Mouse (Mus musculus) embryonic facial prominence, embryonic 12.5 days (tissue): ENCODE results near the gene Pyroxd1. TPM values are rescaled to one million over a fixed set of nuclear protein-coding genes. Genes with fewer than 3 reads are reported as not detected.

Source experiments
- ATAC-seq: fragments of 200-750 bp; cut with Nextera tagmentation; 2 replicates; pipeline ENCODE4 v1.8.0; 2017; ENCODE audit not compliant: insufficient number of reproducible peaks, insufficient read depth, low FRiP score, low TSS enrichment
- H3K27ac ChIP-seq: fragments of 300-500 bp; sonication (generic); 2 replicates; pipeline ENCODE4 v1.5.1; 2016; ENCODE audit warnings: mild to moderate bottlenecking
- H3K27me3 ChIP-seq: fragments of 300-500 bp; sonication (generic); 2 replicates; pipeline ENCODE4 v1.6.1; 2016; ENCODE audit warnings: mild to moderate bottlenecking, moderate library complexity
- H3K36me3 ChIP-seq: fragments of 300-500 bp; sonication (generic); 2 replicates; pipeline ENCODE4 v1.6.1; 2016; ENCODE audit warnings: mild to moderate bottlenecking
- H3K4me1 ChIP-seq: fragments of 300-500 bp; sonication (generic); 2 replicates; pipeline ENCODE4 v1.6.1; 2016
- H3K4me2 ChIP-seq: fragments of 300-500 bp; sonication (generic); replicated peaks from 2 replicates; pipeline ENCODE4 v1.6.1; 2016; ENCODE audit warnings: mild to moderate bottlenecking, moderate library complexity
- H3K4me3 ChIP-seq: fragments of 300-500 bp; sonication (generic); 2 replicates; pipeline ENCODE4 v1.5.1; 2016; ENCODE audit warnings: mild to moderate bottlenecking
- H3K9ac ChIP-seq: fragments of 300-500 bp; sonication (generic); 2 replicates; pipeline ENCODE4 v1.6.1; 2016; ENCODE audit warnings: mild to moderate bottlenecking, moderate library complexity
- H3K9me3 ChIP-seq: fragments of 300-500 bp; sonication (generic); 2 replicates; pipeline ENCODE4 v1.6.1; 2016; ENCODE audit warnings: mild to moderate bottlenecking, moderate library complexity
- WGBS: fragments of 180-500 bp; shearing (Covaris S2); methylation state at CpG from one replicate; pipeline ENCODE4 v1.1.7; 2016; 5-methylcytosine and 5-hydroxymethylcytosine counted together
- polyA plus RNA-seq: library from polyadenylated mRNA; unstranded; fragments of >200 nt; fragmentation: Nextera tagmentation; extraction: Ambion mirVana; gene quantifications from 2 replicates; pipeline ENCODE4 v1.2.1, GENCODE M21; 2016

Pyroxd1 gene
- 19.0 and 19.7 TPM in 2 replicates for polyA plus RNA-seq

DNA sequence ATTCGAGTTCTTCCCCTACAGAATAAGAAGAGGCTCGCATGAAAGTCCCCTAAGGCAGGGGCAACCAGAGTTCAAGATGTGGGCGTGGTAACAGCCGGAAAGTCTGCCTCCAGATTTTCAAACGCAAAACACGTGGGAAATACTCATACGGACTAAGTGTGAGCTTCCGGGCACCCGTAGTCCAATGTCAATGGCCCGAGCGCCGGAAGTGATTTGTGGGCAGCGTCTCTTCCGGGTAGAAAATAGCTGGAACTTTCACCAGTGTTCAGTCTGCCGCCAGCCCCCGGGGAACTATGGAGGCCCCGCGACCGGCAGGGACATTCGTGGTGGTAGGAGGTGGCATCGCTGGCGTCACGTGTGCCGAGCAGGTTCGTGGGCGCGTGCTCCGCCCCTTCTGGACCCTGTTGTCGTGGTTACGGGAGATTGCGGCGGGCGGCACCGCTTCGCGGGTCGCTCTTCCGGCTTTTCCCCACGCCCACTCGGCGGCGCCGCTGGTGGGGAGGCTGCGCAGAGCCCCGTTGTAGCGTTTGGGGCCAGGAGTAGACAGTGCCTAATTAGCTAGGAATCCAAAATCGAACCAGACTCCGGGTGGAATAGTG lies at the start of gene Pyroxd1:
Gene Pyroxd1 (plus strand): TSS at position 215 of the 599 bp plus-strand sequence.
- Histone ChIP-seq H3K4me2 (peak within 1 kb of the TSS; percentile 55), H3K27ac (peak within 1 kb of the TSS; percentile 69), H3K27me3 (no peaks in the 10 kb centered on the region), H3K36me3 (peaks cover 6% of the 10 kb centered on the region; the same call in 1 of the 2 replicates), H3K4me1 (peaks cover 8% of the 10 kb centered on the region), H3K9ac (peak within 1 kb of the TSS; percentile 60), H3K9me3 (no peaks in the 10 kb centered on the region), H3K4me3 (peak within 1 kb of the TSS; percentile 62)
- under 1% methylated on average over 48 of the region's 48 CpGs for WGBS
- peak; percentile 92 for ATAC-seq

DNA sequence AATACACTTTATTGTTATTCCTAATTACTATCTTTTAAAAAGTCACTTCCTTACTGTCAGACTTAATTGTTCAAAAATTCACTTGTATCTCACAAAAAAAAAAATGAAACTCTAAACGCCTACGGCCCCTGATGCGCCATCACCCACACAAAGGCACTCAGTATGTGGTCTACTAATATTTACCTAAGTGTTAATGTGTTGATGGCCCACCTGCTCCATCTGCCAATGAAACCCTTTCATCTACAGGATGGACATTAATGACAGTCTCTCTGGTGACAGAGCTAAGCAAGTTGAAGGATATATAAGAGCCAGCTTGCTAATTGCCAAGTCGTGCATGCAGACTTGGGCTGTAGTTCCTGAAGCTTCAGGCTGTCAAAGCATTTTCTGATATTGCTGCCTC lies 47.4 kb upstream of the Pyroxd1 start, which contains the start of gene Iapp:
Gene Iapp (plus strand): TSS at position 326 of the 400 bp plus-strand sequence.
- H3K27ac ChIP-seq: no peak within 1 kb of the TSS
- no peak within 1 kb of the TSS for H3K4me3 ChIP-seq
- H3K36me3 ChIP-seq: no peaks in the 10 kb centered on the region
- H3K9ac ChIP-seq: no peak within 1 kb of the TSS
- no peaks in the 10 kb centered on the region for H3K9me3 ChIP-seq
- no peaks in the 10 kb centered on the region for H3K27me3 ChIP-seq
- no peaks in the 10 kb centered on the region for H3K4me1 ChIP-seq
- ATAC-seq: no peak
- H3K4me2 ChIP-seq: no peak within 1 kb of the TSS
- WGBS: 59% methylated on average over 4 of the region's 4 CpGs

GRCm38 (mm10) chr6:142305076-142305475 lies 40.4 kb upstream of the Pyroxd1 start:
- H3K27ac ChIP-seq: no peak overlapping the region
- no peaks in the 10 kb centered on the region for H3K27me3 ChIP-seq
- H3K4me2 ChIP-seq: no peak overlapping the region
- H3K36me3 ChIP-seq: no peaks in the 10 kb centered on the region
- H3K9ac ChIP-seq: no peak overlapping the region
- H3K4me3 ChIP-seq: no peak overlapping the region
- ATAC-seq: no peak
- no peaks in the 10 kb centered on the region for H3K4me1 ChIP-seq
- peaks cover 4% of the 10 kb centered on the region for H3K9me3 ChIP-seq

DNA sequence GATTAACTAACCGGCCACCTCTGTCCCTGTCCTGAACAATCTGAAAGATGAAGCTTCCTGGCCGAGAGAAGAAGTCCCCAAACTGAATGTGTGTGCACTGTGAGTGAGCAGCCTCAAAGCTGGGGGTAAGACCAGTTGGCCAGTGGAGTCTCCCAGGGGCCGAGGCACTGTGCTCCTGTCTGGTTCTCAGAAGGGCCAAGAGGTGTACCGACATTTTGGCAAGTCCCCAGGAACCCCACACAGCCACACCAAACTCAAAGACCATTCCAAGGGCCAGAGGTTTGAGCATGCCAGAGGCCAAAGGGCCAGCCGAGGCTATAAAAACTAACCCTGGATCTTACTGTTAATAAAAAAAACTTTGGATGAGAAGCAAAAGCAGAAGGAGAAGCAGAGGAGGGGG lies 31.2 kb upstream of the Pyroxd1 start:
- Histone ChIP-seq H3K27me3 (no peaks in the 10 kb centered on the region), H3K27ac (no peak overlapping the region), H3K4me3 (no peak overlapping the region), H3K4me1 (no peaks in the 10 kb centered on the region), H3K9me3 (peaks cover 4% of the 10 kb centered on the region), H3K9ac (no peak overlapping the region), H3K4me2 (no peak overlapping the region), H3K36me3 (no peaks in the 10 kb centered on the region)
- 76% methylated on average over 5 of the region's 5 CpGs for WGBS
- no peak for ATAC-seq

- no peak overlapping the region for H3K27ac ChIP-seq
- no peaks in the 10 kb centered on the region for H3K9me3 ChIP-seq
- H3K4me3 ChIP-seq: no peak overlapping the region
- no peak overlapping the region for H3K4me2 ChIP-seq
- no peaks in the 10 kb centered on the region for H3K36me3 ChIP-seq
- ATAC-seq: no peak
- no peaks in the 10 kb centered on the region for H3K4me1 ChIP-seq
- H3K27me3 ChIP-seq: no peaks in the 10 kb centered on the region
- no peak overlapping the region for H3K9ac ChIP-seq
Measured at GRCm38 (mm10) chr6:142317106-142317505, 28.3 kb upstream of the Pyroxd1 start.

- H3K4me2 ChIP-seq: no peak within 1 kb of the TSS
- H3K27ac ChIP-seq: no peak within 1 kb of the TSS
- H3K4me3 ChIP-seq: no peak within 1 kb of the TSS
- no peak within 1 kb of the TSS for H3K9ac ChIP-seq
- H3K9me3 ChIP-seq: no peaks in the 10 kb centered on the region
- no peaks in the 10 kb centered on the region for H3K4me1 ChIP-seq
- WGBS: 19% methylated on average over 4 of the region's 4 CpGs
- H3K27me3 ChIP-seq: no peaks in the 10 kb centered on the region
- ATAC-seq: no peak
- no peaks in the 10 kb centered on the region for H3K36me3 ChIP-seq
Measured at GRCm38 (mm10) chr6:142322881-142323280, 22.6 kb upstream of the Pyroxd1 start, which contains the start of gene Slco1a5. Gene Slco1a5, minus strand, starts transcription at chr6:142322981.

GRCm38 (mm10) chr6:142326598-142326997 lies 18.9 kb upstream of the Pyroxd1 start:
- Histone ChIP-seq H3K9me3 (no peaks in the 10 kb centered on the region), H3K4me2 (no peak overlapping the region), H3K36me3 (no peaks in the 10 kb centered on the region), H3K9ac (no peak overlapping the region), H3K4me3 (no peak overlapping the region), H3K27me3 (no peaks in the 10 kb centered on the region), H3K4me1 (no peaks in the 10 kb centered on the region), H3K27ac (no peak overlapping the region)
- WGBS: 76% methylated on average over 3 of the region's 3 CpGs
- no peak; the same call in 1 of the 2 replicates for ATAC-seq

DNA sequence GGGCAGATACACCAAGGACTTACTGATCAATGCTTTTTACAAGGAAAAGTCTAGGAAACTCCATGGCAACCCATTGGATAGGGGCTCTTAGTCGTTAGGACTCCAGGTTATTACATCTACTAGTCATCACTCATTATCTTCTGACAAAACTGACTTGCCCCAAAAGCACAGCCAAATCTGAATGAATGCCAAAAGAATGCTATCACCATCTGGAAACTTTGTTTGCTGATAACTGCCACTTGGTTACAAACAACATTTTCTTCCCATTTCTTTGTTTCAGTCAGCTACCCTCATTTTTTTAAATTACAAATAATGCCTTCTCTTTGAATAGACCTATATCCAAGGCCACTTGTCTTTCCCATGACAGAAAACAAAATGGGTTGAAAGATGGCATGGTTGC lies 16.3 kb upstream of the Pyroxd1 start:
- Histone ChIP-seq H3K36me3 (no peaks in the 10 kb centered on the region), H3K27ac (no peak overlapping the region), H3K9ac (no peak overlapping the region), H3K9me3 (no peaks in the 10 kb centered on the region), H3K4me1 (no peaks in the 10 kb centered on the region), H3K27me3 (no peaks in the 10 kb centered on the region), H3K4me2 (no peak overlapping the region), H3K4me3 (no peak overlapping the region)
- no peak for ATAC-seq
- WGBS: 69% methylated on average over 1 of the region's 1 CpGs

DNA sequence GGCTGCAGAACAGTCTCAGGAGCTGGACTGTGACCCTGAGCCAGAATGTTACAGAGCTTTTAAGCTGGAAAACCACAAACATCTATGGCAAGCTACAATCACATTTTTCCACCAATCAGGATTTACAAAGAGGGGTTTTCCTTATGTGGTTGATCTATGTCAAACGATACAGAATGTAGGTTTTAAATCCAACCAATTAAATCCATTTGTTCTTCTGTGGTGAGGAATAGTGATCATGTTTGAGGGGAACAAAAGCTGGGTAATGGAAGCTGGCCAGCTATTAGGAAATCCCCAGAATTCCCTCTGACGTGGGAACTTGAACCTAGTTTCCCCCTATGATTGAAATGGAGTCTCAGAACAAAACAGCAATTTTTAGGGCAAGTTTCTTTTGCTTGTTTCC lies 6.5 kb upstream of the Pyroxd1 start:
- ATAC-seq: no peak
- Histone ChIP-seq H3K4me2 (no peak overlapping the region), H3K27ac (no peak overlapping the region)

GRCm38 (mm10) chr6:142339576-142339975 lies 5.9 kb upstream of the Pyroxd1 start:
- H3K4me1 ChIP-seq: no peaks in the 10 kb centered on the region
- H3K27me3 ChIP-seq: no peaks in the 10 kb centered on the region
- H3K27ac ChIP-seq: no peak overlapping the region
- no peak overlapping the region for H3K4me3 ChIP-seq
- WGBS: 12% methylated on average over 2 of the region's 2 CpGs
- no peak overlapping the region for H3K9ac ChIP-seq
- no peak for ATAC-seq
- H3K9me3 ChIP-seq: no peaks in the 10 kb centered on the region
- no peak overlapping the region for H3K4me2 ChIP-seq
- no peaks in the 10 kb centered on the region for H3K36me3 ChIP-seq

More for the DNA sequence above, 6.5 kb upstream of the Pyroxd1 start:
- WGBS: 74% methylated on average over 2 of the region's 2 CpGs
- no peaks in the 10 kb centered on the region for H3K27me3 ChIP-seq
- H3K36me3 ChIP-seq: no peaks in the 10 kb centered on the region
- no peak overlapping the region for H3K4me3 ChIP-seq
- H3K4me1 ChIP-seq: no peaks in the 10 kb centered on the region
- no peaks in the 10 kb centered on the region for H3K9me3 ChIP-seq
- H3K9ac ChIP-seq: no peak overlapping the region

GRCm38 (mm10) chr6:142343561-142343960 lies 1.9 kb upstream of the Pyroxd1 start:
- peaks cover 8% of the 10 kb centered on the region for H3K4me1 ChIP-seq
- H3K9ac ChIP-seq: no peak overlapping the region
- H3K27me3 ChIP-seq: no peaks in the 10 kb centered on the region
- H3K36me3 ChIP-seq: no peaks in the 10 kb centered on the region
- H3K9me3 ChIP-seq: no peaks in the 10 kb centered on the region
- no peak overlapping the region for H3K27ac ChIP-seq
- no peak overlapping the region for H3K4me3 ChIP-seq
- WGBS: 73% methylated on average over 2 of the region's 2 CpGs
- ATAC-seq: no peak
- H3K4me2 ChIP-seq: no peak overlapping the region

- peaks cover 8% of the 10 kb centered on the region for H3K4me1 ChIP-seq
- H3K9ac ChIP-seq: peak overlapping the region; percentile 60; the same call in 1 of the 2 replicates
- peak overlapping the region; percentile 55 for H3K4me2 ChIP-seq
- H3K4me3 ChIP-seq: peak overlapping the region; percentile 62
- H3K36me3 ChIP-seq: peaks cover 12% of the 10 kb centered on the region; the same call in 1 of the 2 replicates
- H3K27me3 ChIP-seq: no peaks in the 10 kb centered on the region
- no peak for ATAC-seq
- WGBS: 47% methylated on average over 12 of the region's 12 CpGs
- H3K9me3 ChIP-seq: no peaks in the 10 kb centered on the region
- H3K27ac ChIP-seq: no peak overlapping the region
Measured at GRCm38 (mm10) chr6:142346181-142347110, 992 bp downstream of the Pyroxd1 start.
